Mouse (Mus musculus) CD8-positive naive resting alpha-beta T cell, adult 57 days (primary cell): ENCODE measurements around the gene Tomm6. TPM values are rescaled to one million over a fixed set of nuclear protein-coding genes. Genes with fewer than 3 reads are reported as not detected.

ENCODE experiments used
- total RNA-seq: library from RNA; stranded (reverse); gene quantifications from one replicate; pipeline ENCODE4 v1.2.4, GENCODE M21; 2023

Gene Tomm6
- 114 TPM for total RNA-seq

GRCm38 (mm10) chr17:47688344-47688607, at the start of gene Tomm6:
Tomm6 (minus strand) TSS chr17:47688386.

GRCm38 (mm10) chr17:47736856-47737255, 48.7 kb upstream of the Tomm6 start, which contains the start of gene Tfeb:
Tfeb (plus strand) TSS chr17:47737030.

GRCm38 (mm10) chr17:47726566-47726965, 38.4 kb upstream of the Tomm6 start, which contains the start of gene Pgc:
Pgc (plus strand) TSS chr17:47726842.

GRCm38 (mm10) chr17:47694503-47695336, 6.5 kb upstream of the Tomm6 start, which contains the start of gene Prickle4:
Prickle4 (minus strand) TSS chr17:47694736.

GRCm38 (mm10) chr17:47694442-47694502, 6.1 kb upstream of the Tomm6 start, which contains the start of gene Gm21981:
Gm21981 (minus strand) TSS chr17:47694455.

GRCm38 (mm10) chr17:47688608-47689575, 706 bp upstream of the Tomm6 start, which contains the start of gene Frs3:
Frs3 (plus strand) TSS chr17:47689030.

Other genes starting within 250 kb of the Tomm6 start
- 74.6 TPM for gene Taf8, start 186.1 kb downstream of the Tomm6 start, total RNA-seq
- gene Ccnd3, start 183.3 kb downstream of the Tomm6 start, total RNA-seq, result 358 TPM
- gene Bysl, start 76.9 kb downstream of the Tomm6 start, total RNA-seq, result 15.1 TPM
- 59.9 TPM for gene Med20, start 76.8 kb downstream of the Tomm6 start, total RNA-seq
- 2.7 TPM for gene Gm20517, start 76.8 kb downstream of the Tomm6 start, total RNA-seq
- gene Usp49, start 57.7 kb downstream of the Tomm6 start, total RNA-seq, result 5.6 TPM
- 2.4 TPM for gene Frs3, start 644 bp upstream of the Tomm6 start, total RNA-seq
- gene Gm21981, start 6.1 kb upstream of the Tomm6 start, total RNA-seq, result 0.21 TPM
- gene Prickle4, start 6.3 kb upstream of the Tomm6 start, total RNA-seq, result not detected
- not detected for gene Pgc, start 38.5 kb upstream of the Tomm6 start, total RNA-seq
- gene Tfeb, start 48.6 kb upstream of the Tomm6 start, total RNA-seq, result 35.0 TPM
- gene Mdfi, start 146.3 kb upstream of the Tomm6 start, total RNA-seq, result not detected
- gene Foxp4, start 236.3 kb upstream of the Tomm6 start, total RNA-seq, result 62.3 TPM